In genomic region chr13:92353956-92354355, GRCm38 (mm10) we compare ENCODE assay signal across 8 mouse cellular contexts. TPM values are rescaled to one million over a fixed set of nuclear protein-coding genes. Genes with fewer than 3 reads are reported as not detected.
DNase-seq lines count a peak whose midpoint lies in the region; ATAC-seq and TF ChIP-seq lines count a peak whose summit lies in the region.

No protein-coding gene starts in this region.

- dilution Hi-C loops in CH12.LX (cut with MboI; ENCODE audit: extremely low pct_ligation_motif_present, extremely low pct_unique_long_range_greater_than_20kb, low sequenced_read_pairs): no loop called here

- H3K4me3 ChIP-seq in CH12.LX (replicated peaks in 1 of 3; ENCODE audit: low read depth in 2 of 3, low read length in 2 of 3, poor library complexity in 1 of 3): peak overlapping the region; percentile 61 to 75 (median 65)
- H3K4me3 ChIP-seq in forebrain, embryonic 10.5 days: peak overlapping the region; percentile 83
- peak overlapping the region; percentile 63 for H3K4me3 ChIP-seq in limb, embryonic 11.5 days (ENCODE audit: low read depth, low read length)

- TF ChIP-seq RAD21 in CH12.LX (IDR thresholded peaks at IDR 0.05; ENCODE audit: low read depth, low read length): no peak

- peak overlapping the region; percentile 54; the same call in 1 of the 2 replicates for H3K27ac ChIP-seq in CH12.LX (ENCODE audit: insufficient read depth, low read depth)
- peak overlapping the region; percentile 95 for H3K27ac ChIP-seq in forebrain, embryonic 10.5 days
- 0 out of 2 replicates have a peak overlapping the region, but pooled peaks have one; percentile 36 for H3K27ac ChIP-seq in limb, embryonic 11.5 days (replicated peaks; ENCODE audit: low read depth, low read length)

- H3K27me3 ChIP-seq in CH12.LX (replicated peaks): no peaks in the 10 kb centered on the region
- no peaks in the 10 kb centered on the region for H3K27me3 ChIP-seq in forebrain, embryonic 10.5 days (ENCODE audit: poor library complexity, severe bottlenecking)
- H3K27me3 ChIP-seq in limb, embryonic 11.5 days (ENCODE audit: control insufficient read depth, insufficient read depth, low read length): no peaks in the 10 kb centered on the region

- WGBS in forebrain, embryonic 10.5 days: 33% methylated on average over 4 of the region's 4 CpGs
- 38% methylated on average over 4 of the region's 4 CpGs for WGBS in limb, embryonic 11.5 days

- peaks cover 12 to 45% of the 10 kb centered on the region in 2 experiments for H3K36me3 ChIP-seq in CH12.LX (replicated peaks in 1 of 2; ENCODE audit: control insufficient read depth in 1 of 2, insufficient read depth in 1 of 2, low read length in 1 of 2)
- peaks cover 60% of the 10 kb centered on the region for H3K36me3 ChIP-seq in forebrain, embryonic 10.5 days (replicated peaks)
- H3K36me3 ChIP-seq in limb, embryonic 11.5 days (ENCODE audit: control insufficient read depth, insufficient read depth, low read length): no peaks in the 10 kb centered on the region

- no peaks in the 10 kb centered on the region for H3K9me3 ChIP-seq in CH12.LX (replicated peaks; ENCODE audit: low read length)
- H3K9me3 ChIP-seq in forebrain, embryonic 10.5 days: no peaks in the 10 kb centered on the region
- no peaks in the 10 kb centered on the region for H3K9me3 ChIP-seq in limb, embryonic 11.5 days (ENCODE audit: control insufficient read depth, low read length)

- TF ChIP-seq CTCF in CH12.LX (conservative IDR thresholded peaks at IDR 0.05 in 1 of 2, IDR thresholded peaks at IDR 0.05 in 1 of 2; ENCODE audit: low read depth in 2 of 2, low read length in 2 of 2): no peak

- H3K79me2 ChIP-seq in CH12.LX (replicated peaks; ENCODE audit: control insufficient read depth, extremely low read depth, insufficient read depth, poor library complexity, severe bottlenecking): peaks cover 7% of the 10 kb centered on the region

- ATAC-seq in limb, embryonic 11.5 days (ENCODE audit: insufficient number of reproducible peaks, low FRiP score, low TSS enrichment, low read depth): no peak

- no peak for TF ChIP-seq POLR2A in CH12.LX (IDR thresholded peaks at IDR 0.05; ENCODE audit: low read depth, low read length)

- peak overlapping the region; percentile 74 for H3K4me2 ChIP-seq in CH12.LX (ENCODE audit: insufficient read depth, low read depth, poor library complexity, severe bottlenecking)
- H3K4me2 ChIP-seq in limb, embryonic 11.5 days (ENCODE audit: low read depth, severe bottlenecking): peak overlapping the region; percentile 62

- peaks cover 14 to 50% of the 10 kb centered on the region in 2 experiments for H3K4me1 ChIP-seq in CH12.LX (ENCODE audit: control insufficient read depth in 1 of 2, insufficient read depth in 2 of 2)
- H3K4me1 ChIP-seq in forebrain, embryonic 10.5 days: peaks cover 34% of the 10 kb centered on the region
- H3K4me1 ChIP-seq in limb, embryonic 11.5 days (ENCODE audit: control insufficient read depth, insufficient read depth, low read length): peaks cover 8% of the 10 kb centered on the region; the same call in 1 of the 2 replicates

- DNase-seq in embryo, embryonic 10.5 days (ENCODE audit: low spot score): peak; percentile 10
- no peak for DNase-seq in embryo, embryonic 10 days (ENCODE audit: low spot score)
- DNase-seq in CH12.LX (ENCODE audit: extremely low read depth): peak; percentile 33
- no peak for DNase-seq in forebrain, embryonic 10.5 days (ENCODE audit: extremely low spot score, low spot score)
- no peak for DNase-seq in limb, embryonic 11.5 days (ENCODE audit: low spot score)
- DNase-seq in naive thymus-derived CD4-positive, alpha-beta T cell, adult 2 months (ENCODE audit: low read depth): peak; percentile 79
- no peak for DNase-seq in right cerebral cortex, postnatal 36 days (ENCODE audit: low spot score in 2 of 2)
- DNase-seq in ovary, postnatal 14 days (ENCODE audit: low spot score): no peak

- in situ Hi-C loops in CH12.LX (cut with MboI; ENCODE audit: low pct_ligation_motif_present, low pct_unique_long_range_greater_than_20kb, low sequenced_read_pairs): loop anchor here (10.0 to 25.0 kb wide), 2 partner anchors 131 to 383 kb away; partner anchors contain the start of gene Fam151b

- no peak for TF ChIP-seq EP300 in CH12.LX (IDR thresholded peaks at IDR 0.05; ENCODE audit: low read length)

- H3K9ac ChIP-seq in CH12.LX (ENCODE audit: insufficient read depth, low read depth): peak overlapping the region; percentile 75
- peak overlapping the region; percentile 65; the same call in 1 of the 2 replicates for H3K9ac ChIP-seq in limb, embryonic 11.5 days (ENCODE audit: low read length)

TF ChIP-seq in CH12.LX, 34 proteins besides CTCF, POLR2A, EP300 and RAD21:
- TF ChIP-seq SMC3 (IDR thresholded peaks at IDR 0.05; ENCODE audit: low read depth, low read length) (no peak), ELF1 (IDR thresholded peaks at IDR 0.05; ENCODE audit: low read depth, low read length) (peak; percentile 36; the same call in 1 of the 2 replicates), MXI1 (IDR thresholded peaks at IDR 0.05; ENCODE audit: low read depth, low read length) (0 out of 2 replicates have a peak, but pooled peaks have one; percentile 59), E2F4 (IDR thresholded peaks at IDR 0.05; ENCODE audit: insufficient replicate concordance, low read depth, low read length) (no peak), TCF12 (IDR thresholded peaks at IDR 0.05; ENCODE audit: low read depth, low read length) (no peak), MAX (IDR thresholded peaks at IDR 0.05; ENCODE audit: low read length) (peak; percentile 78), ZNF384 (IDR thresholded peaks at IDR 0.05; ENCODE audit: low read depth, low read length) (no peak), IRF4 (IDR thresholded peaks at IDR 0.05; ENCODE audit: low read depth, low read length) (0 out of 2 replicates have a peak, but pooled peaks have one; percentile 22), BHLHE40 (IDR thresholded peaks at IDR 0.05; ENCODE audit: low read depth, low read length) (no peak), MYC (IDR thresholded peaks at IDR 0.05; ENCODE audit: low read depth, low read length) (0 out of 2 replicates have a peak, but pooled peaks have one; percentile 68), ETS1 (conservative IDR thresholded peaks at IDR 0.05; ENCODE audit: low read depth, low read length) (no peak), TBP (conservative IDR thresholded peaks at IDR 0.05; ENCODE audit: low read depth, low read length) (no peak), SIN3A (IDR thresholded peaks at IDR 0.05; ENCODE audit: low read length) (peak; percentile 78; the same call in 1 of the 2 replicates)
TF ChIP-seq in CH12.LX: peak in this region for 6.

RNA-seq across cellular contexts. Expression of gene Dhfr, which starts 0.6 kb away (rescaled TPM):
- total RNA-seq in CH12.LX (2012; rRNA removed) (13.6 and 19.6 TPM in 2 replicates), CH12.LX (2014; rRNA removed) (47.0 and 52.0 TPM in 2 replicates)
- 23.8 and 24.1 TPM in 2 replicates for polyA plus RNA-seq in CH12.LX (2012; ENCODE audit: insufficient read length, low read depth)
- polyA plus RNA-seq in forebrain, embryonic 10.5 days (2016; fragmentation: Nextera tagmentation; extraction: Ambion mirVana): 31.7 and 31.8 TPM in 2 replicates
- 28.5 and 30.1 TPM in 2 replicates for polyA plus RNA-seq in limb, embryonic 11.5 days (2014; fragmentation: Nextera tagmentation; extraction: Ambion mirVana)

RNA-seq across cellular contexts. Expression of gene Msh3, which starts 0.8 kb away (rescaled TPM):
- total RNA-seq in CH12.LX (2012; rRNA removed) (13.7 and 15.4 TPM in 2 replicates), CH12.LX (2014; rRNA removed) (26.9 and 27.0 TPM in 2 replicates)
- 18.3 and 21.3 TPM in 2 replicates for polyA plus RNA-seq in CH12.LX (2012; ENCODE audit: insufficient read length, low read depth)
- polyA plus RNA-seq in forebrain, embryonic 10.5 days (2016; fragmentation: Nextera tagmentation; extraction: Ambion mirVana): 36.1 and 37.5 TPM in 2 replicates
- polyA plus RNA-seq in limb, embryonic 11.5 days (2014; fragmentation: Nextera tagmentation; extraction: Ambion mirVana): 44.3 and 47.3 TPM in 2 replicates

RNA-seq across cellular contexts. Expression of gene Gm20379, which starts 48.2 kb away (rescaled TPM):
- not detected in 2 replicates for total RNA-seq in CH12.LX (2012; rRNA removed)
- not detected in 2 replicates for total RNA-seq in CH12.LX (2014; rRNA removed)
- 7.4 and 11.7 TPM in 2 replicates for polyA plus RNA-seq in CH12.LX (2012; ENCODE audit: insufficient read length, low read depth)
- 1.0 and 1.5 TPM in 2 replicates for polyA plus RNA-seq in forebrain, embryonic 10.5 days (2016; fragmentation: Nextera tagmentation; extraction: Ambion mirVana)
- polyA plus RNA-seq in limb, embryonic 11.5 days (2014; fragmentation: Nextera tagmentation; extraction: Ambion mirVana): 1.3 and 1.6 TPM in 2 replicates

Comparison
In these comparisons a context has a peak if more than half of its experiments do, and no peak if none do; other contexts are left out.
1. DNase-seq: peak in embryo, embryonic 10.5 days (single experiment), CH12.LX (single experiment) and naive thymus-derived CD4-positive, alpha-beta T cell, adult 2 months (single experiment); none in embryo, embryonic 10 days (single experiment), forebrain, embryonic 10.5 days (single experiment), limb, embryonic 11.5 days (single experiment), right cerebral cortex, postnatal 36 days (0 of 2) and ovary, postnatal 14 days (single experiment).
2. H3K27ac ChIP-seq: peak in every context shown above with its lines; median percentile 95 in forebrain, embryonic 10.5 days; 54 in CH12.LX; 36 in limb, embryonic 11.5 days.
3. Peak in every context shown above with its lines, with median percentiles within 50 percentile points of each other: H3K4me3 ChIP-seq.